Mouse (Mus musculus): ENCODE data around the gene Pttg1.

The Pttg1 gene

DNA sequence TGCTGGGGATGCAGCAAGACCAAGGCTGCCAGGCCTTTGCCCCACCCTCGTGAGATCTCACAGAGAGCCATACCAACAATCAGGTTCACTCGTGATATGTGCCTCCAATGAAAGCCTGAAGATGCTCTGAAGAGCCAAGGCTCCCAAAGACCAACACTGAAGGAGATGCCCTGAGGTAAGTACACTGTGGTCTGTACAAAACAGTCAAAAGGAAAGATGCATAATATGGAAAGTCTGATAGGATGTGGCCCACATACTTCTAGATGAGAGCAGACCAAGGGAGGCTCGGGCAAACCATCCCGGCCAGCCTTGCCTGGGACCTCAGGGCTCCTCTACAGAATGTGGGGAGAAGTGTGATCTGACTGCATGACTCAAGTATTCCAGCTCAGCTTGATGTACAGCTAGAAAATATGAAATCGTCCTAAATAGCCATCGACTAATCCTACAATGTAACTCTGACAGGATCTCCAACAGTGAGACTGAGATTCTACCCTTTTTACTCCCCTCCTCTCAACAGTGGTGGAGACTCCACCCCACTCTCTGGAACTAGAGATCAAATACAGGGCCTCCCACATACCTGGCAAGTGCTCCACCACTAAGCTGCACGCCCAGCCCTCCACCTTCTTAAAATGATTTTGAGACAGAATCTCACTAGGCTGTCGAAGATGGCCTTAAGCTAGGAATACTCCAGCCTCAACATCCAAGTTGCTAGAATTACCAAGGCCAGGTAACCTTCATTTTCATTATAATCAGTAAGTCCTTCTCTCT, 48.8 kb downstream of the Pttg1 start:
- no peak for DNase-seq (ENCODE audit: low read depth, low spot score)

- no peak for DNase-seq (ENCODE audit: low read depth, low spot score)
These were observed 49.5 kb downstream of the Pttg1 start for GRCm38 (mm10) chr11:43376598-43376997.

GRCm38 (mm10) chr11:43374956-43375355, 51.1 kb downstream of the Pttg1 start:
- no peak for DNase-seq (ENCODE audit: low read depth, low spot score)

DNA sequence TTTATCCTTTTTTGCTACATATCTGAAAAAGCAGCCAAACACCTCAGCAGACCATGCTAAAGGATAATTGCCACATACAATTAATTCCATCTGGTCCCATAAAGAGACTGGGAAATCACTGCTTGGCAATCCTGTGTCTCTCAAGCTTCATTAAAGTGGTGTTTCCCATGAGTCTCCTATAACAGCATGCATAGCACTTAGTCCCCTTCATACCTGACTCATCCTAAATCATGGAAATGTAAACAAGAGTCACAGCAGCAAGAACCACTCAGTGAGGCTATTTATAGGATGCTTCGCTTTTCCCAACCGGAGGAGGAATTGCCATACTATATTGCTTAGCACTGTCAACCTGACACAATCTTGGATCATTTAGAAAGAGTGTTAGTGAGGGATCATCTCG, 52.7 kb downstream of the Pttg1 start:
- DNase-seq (ENCODE audit: low read depth, low spot score): no peak

DNA sequence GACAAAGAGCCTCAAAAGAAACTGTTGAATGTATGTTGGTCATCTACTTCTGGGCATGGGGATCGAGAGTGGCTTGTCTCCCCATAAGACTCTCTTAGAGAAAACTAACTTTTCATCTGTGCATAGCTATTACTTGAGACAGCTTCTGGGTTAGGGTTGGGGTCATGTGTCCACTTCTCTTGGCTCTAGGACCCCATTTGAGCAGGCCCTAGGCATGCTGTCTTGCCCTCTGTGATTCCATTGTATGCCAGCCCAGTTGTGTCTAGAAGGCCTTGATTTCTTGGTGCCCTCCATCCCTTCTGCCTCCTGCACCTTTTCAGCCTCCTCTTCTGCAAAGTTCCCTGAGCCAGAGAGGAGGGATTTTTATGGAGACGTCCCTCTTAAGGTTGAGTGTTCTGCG, 54.2 kb downstream of the Pttg1 start:
- no peak for DNase-seq (ENCODE audit: low read depth, low spot score)

Data from mesoderm, embryonic 11.5 days (tissue).